Mouse (Mus musculus): ENCODE measurements around the gene Mybpc3.
A peak's percentile ranks its signal among the peaks of the same experiment; 100 is the strongest.
"Not testable (repeated sequence)": the region's sequence is repeated elsewhere in the genome, so short reads cannot be mapped to it uniquely, and the experiment has no call there.

The Mybpc3 gene

GRCm38 (mm10) chr2:91088987-91089386 lies 29.0 kb upstream of the Mybpc3 start:
- peak in 1 of 2 experiments; percentile 48 for DNase-seq

DNA sequence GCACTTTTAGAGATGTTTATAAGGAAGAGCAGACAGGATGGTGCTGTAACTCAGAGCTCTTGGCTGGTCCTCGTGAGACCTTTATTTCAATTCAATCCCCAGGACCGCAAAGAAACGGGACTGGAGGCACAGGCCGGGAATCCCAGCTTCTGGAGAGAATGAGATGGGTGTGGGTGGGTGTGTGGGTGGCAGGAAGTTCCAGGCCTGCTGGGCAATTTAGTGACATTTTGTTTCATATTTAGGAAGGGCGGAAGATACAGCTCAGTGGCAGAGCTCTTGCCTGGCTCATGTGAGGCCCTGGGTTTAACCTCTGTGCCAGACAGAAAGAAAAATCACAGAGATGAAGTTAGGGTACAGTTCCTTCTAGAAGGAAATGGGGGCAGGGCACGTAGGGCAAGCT lies 27.7 kb upstream of the Mybpc3 start:
- peak in 1 of 2 experiments; percentile 39 for DNase-seq

GRCm38 (mm10) chr2:91090827-91091226 lies 27.1 kb upstream of the Mybpc3 start:
- no peak for DNase-seq

GRCm38 (mm10) chr2:91096524-91096923 lies 21.4 kb upstream of the Mybpc3 start:
- DNase-seq: peak; percentile 71 to 80

- peak; percentile 36 to 38 for DNase-seq
Measured at GRCm38 (mm10) chr2:91097015-91097414, 20.9 kb upstream of the Mybpc3 start.

DNA sequence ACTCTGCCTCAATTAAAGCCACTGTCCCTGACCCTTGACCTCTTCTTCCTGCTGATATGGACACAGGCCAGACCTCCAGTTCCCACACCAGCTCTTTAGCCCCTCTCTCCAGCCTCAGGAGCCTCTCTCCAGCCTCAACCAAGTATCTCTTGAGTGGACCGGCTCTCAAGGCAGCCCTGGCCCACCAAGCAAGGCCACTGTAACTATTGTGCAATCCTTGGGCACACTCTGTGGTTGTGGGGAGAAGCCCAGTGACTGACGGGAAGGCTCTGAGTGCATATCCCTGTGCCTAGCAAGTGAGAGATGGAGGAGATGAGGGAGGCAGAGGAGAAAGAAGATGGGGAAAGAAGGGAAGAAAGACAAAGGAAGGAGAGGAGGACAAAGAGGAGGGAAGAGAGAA lies 19.8 kb upstream of the Mybpc3 start:
- peak; percentile 51 to 53 for DNase-seq

GRCm38 (mm10) chr2:91101124-91101740 lies 16.7 kb upstream of the Mybpc3 start:
- DNase-seq: peak; percentile 88 to 93

DNA sequence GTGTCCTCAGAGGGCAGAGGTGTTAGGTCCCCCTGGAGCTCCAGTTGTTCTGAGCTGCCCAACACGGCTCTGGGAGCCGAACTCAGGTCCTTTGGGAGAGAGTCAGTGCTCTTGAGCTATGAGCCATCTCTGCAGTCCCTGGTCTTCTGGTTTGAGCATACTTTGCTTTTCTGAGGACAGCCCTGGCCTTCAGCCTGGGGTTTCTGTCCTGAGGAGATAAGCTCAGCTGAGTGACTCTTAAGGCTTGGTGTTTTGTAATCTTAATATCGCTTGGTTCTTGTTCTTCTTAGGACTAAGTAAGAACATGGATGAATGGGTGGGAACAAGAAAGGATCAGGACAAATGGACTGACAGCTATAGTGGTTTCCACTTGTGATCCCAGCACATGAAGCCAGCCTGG lies 9.8 kb upstream of the Mybpc3 start:
- DNase-seq: no peak

- DNase-seq: no peak
Measured at GRCm38 (mm10) chr2:91109241-91109640, 8.7 kb upstream of the Mybpc3 start.

DNA sequence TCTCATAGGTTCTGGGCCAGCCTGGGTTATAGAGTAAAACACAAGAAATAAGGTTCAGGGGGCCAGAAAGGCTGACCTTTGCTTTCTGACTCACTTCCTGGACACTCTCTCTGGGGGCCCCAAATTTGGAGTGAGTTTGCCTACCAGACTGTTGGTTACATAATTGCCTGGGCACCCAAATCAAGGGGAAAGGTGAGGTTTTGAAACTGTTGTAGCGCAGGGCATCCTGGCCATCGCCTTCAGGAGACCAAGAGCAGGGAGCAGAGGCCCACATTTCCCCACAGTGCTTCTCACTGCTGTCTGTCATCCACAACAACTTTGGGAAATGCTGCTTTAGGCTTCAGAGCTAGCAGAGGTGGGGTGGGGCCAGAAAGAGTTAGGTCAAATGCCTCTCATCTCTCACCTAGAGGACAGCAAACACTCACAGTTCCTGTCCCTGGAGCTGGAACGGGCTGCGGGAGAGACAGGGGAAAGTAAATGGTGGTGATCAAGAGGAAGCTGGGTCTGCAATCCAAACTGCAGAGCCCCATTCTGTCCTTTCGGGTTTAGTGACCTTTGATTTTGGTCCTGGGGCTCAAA lies 8.0 kb upstream of the Mybpc3 start:
- DNase-seq: no peak

- no peak for DNase-seq
Measured at GRCm38 (mm10) chr2:91110429-91110828, 7.5 kb upstream of the Mybpc3 start.

DNA sequence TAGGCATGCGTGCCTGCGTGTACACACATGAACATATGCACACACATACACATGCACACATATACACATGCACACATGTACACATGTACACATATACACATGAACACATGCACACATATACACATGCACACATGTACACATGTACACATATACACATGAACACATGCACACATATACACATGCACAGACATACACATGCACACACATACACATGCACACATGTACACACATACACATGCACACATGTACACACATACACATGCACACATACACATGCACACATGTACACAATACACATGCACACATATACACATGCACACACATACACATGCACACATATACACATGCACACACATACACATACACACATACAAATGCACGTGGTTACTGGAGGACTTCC lies 6.1 kb upstream of the Mybpc3 start:
- DNase-seq: not testable (repeated sequence)

DNA sequence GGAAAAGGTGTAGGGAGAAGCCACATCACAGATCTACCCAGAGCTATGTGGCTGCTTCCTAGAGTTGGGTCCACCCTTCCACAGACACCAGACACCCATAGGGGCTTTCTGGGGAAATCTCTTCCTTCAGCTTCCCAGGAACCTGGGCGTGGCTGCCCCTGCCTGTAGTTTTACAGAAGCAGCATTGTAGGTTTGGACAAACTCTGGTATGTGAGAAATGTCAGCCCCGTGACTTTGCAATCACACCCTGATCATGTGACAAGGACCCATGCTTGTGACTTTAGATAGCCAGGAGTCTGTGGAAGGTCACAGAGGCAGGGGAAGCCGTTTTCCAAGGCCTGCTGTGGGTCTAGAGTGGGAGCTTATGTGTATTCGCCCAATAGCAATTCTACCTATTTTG lies 5.5 kb upstream of the Mybpc3 start:
- DNase-seq: peak; percentile 47 to 57

GRCm38 (mm10) chr2:91113334-91113733 lies 4.6 kb upstream of the Mybpc3 start:
- no peak for DNase-seq

GRCm38 (mm10) chr2:91113852-91114251 lies 4.1 kb upstream of the Mybpc3 start:
- no peak for DNase-seq

DNA sequence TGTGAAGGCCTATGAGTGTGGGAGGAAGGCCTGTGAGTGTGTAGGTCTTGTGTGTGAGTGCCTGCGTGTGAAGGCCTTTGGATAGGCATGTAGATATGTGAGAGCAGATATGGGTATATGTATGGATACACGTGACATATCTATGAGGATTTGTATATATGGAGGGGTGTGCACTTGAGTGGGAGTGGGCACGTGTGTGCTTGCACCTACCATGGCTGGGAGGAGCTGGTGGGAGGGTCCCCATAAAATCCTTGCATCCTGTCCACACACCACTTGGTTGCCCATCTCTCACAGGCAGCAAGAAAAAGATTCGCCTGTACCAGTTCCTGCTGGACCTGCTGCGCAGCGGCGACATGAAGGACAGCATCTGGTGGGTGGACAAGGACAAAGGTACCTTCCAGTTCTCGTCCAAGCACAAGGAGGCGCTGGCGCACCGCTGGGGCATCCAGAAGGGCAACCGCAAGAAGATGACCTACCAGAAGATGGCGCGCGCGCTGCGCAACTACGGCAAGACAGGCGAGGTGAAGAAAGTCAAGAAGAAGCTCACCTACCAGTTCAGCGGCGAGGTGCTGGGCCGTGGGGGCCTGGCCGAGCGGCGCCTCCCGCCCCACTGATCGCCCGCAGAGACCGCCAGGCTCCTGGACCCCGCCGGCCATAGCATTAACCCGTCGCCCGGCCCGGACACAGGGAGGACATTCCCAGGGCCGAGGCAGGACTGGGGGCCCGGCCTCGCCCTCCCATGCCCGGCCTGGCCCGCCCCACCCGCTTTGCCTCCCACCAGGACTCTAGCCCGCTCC lies 3.0 kb upstream of the Mybpc3 start:
- peak; percentile 94 to 97 for DNase-seq

GRCm38 (mm10) chr2:91115578-91115970 lies 2.4 kb upstream of the Mybpc3 start:
- DNase-seq: no peak

GRCm38 (mm10) chr2:91116842-91117241 lies 1.1 kb upstream of the Mybpc3 start:
- no peak for DNase-seq

- no peak for DNase-seq
Measured at GRCm38 (mm10) chr2:91118647-91119046, 703 bp downstream of the Mybpc3 start.

DNA sequence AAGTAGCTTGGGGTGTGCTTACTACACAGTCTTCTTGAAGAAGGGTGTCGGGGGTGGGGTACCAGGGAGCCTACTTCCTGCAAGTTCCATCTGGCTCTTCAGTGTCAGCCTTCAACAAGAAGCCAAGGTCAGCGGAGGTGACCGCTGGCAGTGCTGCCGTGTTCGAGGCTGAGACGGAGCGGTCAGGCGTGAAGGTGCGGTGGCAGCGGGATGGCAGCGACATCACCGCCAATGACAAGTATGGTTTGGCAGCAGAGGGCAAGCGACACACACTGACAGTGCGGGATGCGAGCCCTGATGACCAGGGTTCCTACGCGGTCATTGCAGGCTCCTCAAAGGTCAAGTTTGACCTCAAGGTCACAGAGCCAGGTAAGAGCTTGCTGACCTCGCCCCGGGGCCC lies 1.1 kb downstream of the Mybpc3 start:
- no peak for DNase-seq

DNA sequence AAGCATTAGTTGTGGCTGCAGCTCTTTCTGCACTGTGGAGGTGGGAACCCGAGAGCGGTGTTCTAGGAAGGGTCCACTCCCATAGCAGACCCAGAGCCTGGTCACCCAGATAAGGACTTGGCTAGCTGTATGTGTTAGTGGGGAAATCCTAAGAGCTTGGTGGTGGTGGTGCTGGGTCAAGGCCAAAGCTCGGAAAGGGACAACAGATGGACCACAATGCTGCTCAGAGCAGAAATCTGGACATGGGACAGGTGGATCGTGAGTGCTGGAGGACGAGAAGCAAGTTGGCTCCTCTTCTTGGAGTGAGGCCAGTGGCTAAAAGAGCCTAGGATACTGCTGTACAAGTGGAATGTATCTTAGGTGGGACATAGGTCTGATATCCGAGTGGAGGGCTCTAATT lies 1.6 kb downstream of the Mybpc3 start:
- no peak for DNase-seq

DNA sequence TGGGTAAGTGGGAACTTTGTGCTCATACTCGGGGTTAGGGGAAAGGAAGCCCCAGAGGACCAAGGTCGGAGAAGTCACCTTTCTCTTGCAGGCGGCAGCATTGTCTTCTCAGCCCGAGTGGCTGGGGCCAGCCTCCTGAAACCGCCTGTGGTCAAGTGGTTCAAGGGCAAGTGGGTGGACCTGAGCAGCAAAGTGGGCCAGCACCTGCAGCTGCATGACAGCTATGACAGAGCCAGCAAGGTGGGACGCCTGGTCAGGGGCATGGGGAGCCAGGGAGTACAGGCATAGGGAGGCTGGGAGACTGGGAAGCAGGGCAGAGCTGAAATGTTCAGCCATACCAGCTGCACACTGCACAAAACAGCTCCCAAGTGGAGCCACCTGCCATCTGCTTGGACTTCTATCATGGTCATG lies 2.3 kb downstream of the Mybpc3 start:
- DNase-seq: no peak

DNA sequence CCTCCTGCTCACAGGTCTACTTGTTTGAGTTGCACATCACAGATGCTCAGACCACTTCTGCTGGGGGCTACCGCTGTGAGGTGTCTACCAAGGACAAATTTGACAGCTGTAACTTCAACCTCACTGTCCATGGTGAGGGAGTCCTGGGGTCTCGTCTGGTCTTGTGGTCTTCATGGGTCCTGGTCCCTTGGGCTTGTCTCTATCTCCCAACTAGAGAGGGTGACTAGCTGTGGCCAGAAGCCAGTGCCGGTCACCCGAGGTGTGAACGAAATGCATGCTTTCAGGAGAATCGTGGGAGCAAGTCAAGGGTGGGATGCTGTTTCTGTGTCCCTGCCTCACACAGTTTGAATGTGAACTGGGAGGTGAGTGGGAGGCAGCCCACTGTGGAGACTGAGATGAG lies 3.1 kb downstream of the Mybpc3 start:
- DNase-seq: no peak

DNA sequence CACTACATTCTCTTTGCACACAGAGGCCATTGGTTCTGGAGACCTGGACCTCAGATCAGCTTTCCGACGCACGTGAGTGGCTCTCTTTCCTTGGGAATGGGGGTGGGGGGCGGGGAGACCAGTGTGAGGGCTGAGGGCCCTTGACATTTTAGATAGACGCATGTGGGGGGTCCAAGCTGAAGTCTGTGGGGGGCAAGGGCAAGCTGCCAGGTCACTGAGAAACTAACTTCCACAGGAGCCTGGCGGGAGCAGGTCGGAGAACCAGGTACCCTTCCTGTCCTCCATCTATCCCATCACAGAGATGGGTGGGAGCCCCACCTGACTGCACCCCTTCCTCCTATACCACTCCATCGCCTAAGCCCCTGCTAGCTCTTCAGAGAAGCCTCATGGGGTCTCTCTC lies 3.6 kb downstream of the Mybpc3 start:
- DNase-seq: no peak

Data from lung, postnatal 4 days (tissue).